Mouse (Mus musculus): ENCODE results near the gene Trem2. TPM values are rescaled to one million over a fixed set of nuclear protein-coding genes. Genes with fewer than 3 reads are reported as not detected.

The Trem2 gene
- polyA plus RNA-seq, 1 experiment, result 0.75 TPM

DNA sequence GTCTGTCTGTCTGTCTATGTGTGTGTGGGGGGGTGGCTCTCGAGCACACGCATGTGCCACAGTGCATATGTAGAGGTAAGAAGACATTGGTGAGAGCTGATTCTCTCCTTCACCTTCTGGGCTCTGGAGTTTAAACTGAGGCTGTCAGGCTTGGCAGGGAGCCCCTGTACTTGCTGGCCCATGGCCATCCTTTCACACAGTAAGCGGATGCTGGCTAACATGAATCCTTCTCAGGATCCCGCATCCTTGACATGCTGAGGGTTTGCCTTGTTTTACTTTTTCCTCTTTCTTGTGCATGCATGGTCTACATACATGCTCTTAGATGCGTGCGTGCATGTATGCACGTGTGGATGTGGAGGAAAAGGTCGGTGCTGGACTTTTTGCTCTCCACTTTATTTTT, 16.8 kb downstream of the Trem2 start:
- no peak overlapping the region for H3K4me3 ChIP-seq (ENCODE audit: insufficient read depth, low read depth, low read length)
- H3K4me1 ChIP-seq (ENCODE audit: control insufficient read depth, insufficient read depth, low read length), result no peaks in the 10 kb centered on the region
- no peaks in the 10 kb centered on the region for H3K27me3 ChIP-seq (replicated peaks; ENCODE audit: control insufficient read depth, insufficient read depth, low read length)
- 73% methylated on average over 8 of the region's 8 CpGs for WGBS
- no peak for TF ChIP-seq CTCF (conservative IDR thresholded peaks at IDR 0.05; ENCODE audit: insufficient read depth, insufficient read length, low read depth, low read length)
- TF ChIP-seq POLR2A (IDR thresholded peaks at IDR 0.05; ENCODE audit: low read depth, low read length), result no peak
- H3K36me3 ChIP-seq (ENCODE audit: control insufficient read depth, insufficient read depth, low read length), result no peaks in the 10 kb centered on the region
- no peak overlapping the region for H3K27ac ChIP-seq (ENCODE audit: insufficient read depth, low read depth, low read length)
- DNase-seq, result peak; percentile 49

DNA sequence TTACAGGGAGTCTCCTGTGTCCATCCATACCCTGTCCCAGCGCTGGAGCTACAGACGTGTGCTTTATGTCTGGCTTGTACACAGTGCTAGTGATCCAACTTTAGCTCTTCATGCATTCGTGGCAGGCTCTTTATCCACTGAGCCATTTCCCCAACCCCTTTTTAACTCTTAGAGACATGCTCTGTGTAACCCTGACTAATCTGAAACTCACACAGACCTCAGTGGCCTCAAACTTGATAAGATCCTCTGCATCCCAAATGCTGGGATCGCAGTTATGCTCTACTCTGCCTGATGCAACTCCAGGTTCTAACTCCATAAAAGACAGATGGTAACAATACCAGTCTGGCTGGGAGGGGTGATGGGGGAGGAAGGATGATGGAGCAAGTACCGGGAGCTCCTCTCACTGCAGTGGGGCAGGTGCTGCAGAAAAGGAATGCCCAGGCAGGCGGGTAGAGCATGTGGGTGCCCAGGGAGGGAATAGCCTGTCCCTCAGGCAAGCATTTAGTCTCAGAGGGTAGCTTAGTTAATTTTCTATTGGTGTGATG, 17.3 kb downstream of the Trem2 start:
- TF ChIP-seq CTCF (conservative IDR thresholded peaks at IDR 0.05; ENCODE audit: insufficient read depth, insufficient read length, low read depth, low read length), result no peak
- TF ChIP-seq POLR2A (IDR thresholded peaks at IDR 0.05; ENCODE audit: low read depth, low read length), result no peak
- 71% methylated on average over 6 of the region's 6 CpGs for WGBS
- no peaks in the 10 kb centered on the region for H3K36me3 ChIP-seq (ENCODE audit: control insufficient read depth, insufficient read depth, low read length)

DNA sequence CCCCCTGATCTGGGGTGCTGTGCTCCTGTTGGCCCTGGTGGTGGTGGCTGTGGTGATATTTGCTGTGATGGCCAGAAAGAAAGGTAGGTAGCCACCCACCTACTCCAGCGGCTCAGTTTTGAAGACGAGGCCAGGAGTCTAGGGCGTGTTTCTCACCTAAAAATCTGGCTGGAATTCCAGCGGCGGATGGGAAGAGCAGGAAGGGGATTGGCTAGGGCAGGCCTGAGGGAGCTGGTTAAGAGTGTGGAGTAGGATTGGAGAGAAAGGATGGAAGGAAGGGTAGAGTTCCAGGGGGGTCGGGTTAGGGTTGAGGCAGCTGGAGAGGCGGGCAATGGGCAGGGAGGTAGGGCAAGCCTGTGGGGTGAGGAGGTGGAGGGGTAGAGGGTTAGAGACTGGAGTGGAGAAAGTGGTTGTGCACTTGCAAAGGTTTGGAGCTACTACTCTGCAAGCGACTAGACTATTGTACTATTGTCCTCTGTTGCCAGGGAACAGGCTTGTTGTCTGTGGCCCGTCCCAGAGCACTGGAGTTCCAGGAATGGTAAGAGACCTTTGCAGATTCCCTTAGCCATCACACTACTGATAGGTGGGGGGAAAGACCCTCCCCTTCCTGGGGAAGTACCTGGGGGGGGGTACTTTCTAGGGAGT, 19.4 kb downstream of the Trem2 start:
- Histone ChIP-seq H3K36me3 (ENCODE audit: control insufficient read depth, insufficient read depth, low read length) (no peaks in the 10 kb centered on the region), H3K27me3 (replicated peaks; ENCODE audit: control insufficient read depth, insufficient read depth, low read length) (no peaks in the 10 kb centered on the region), H3K4me3 (ENCODE audit: insufficient read depth, low read depth, low read length) (no peak overlapping the region), H3K4me1 (ENCODE audit: control insufficient read depth, insufficient read depth, low read length) (no peaks in the 10 kb centered on the region), H3K27ac (ENCODE audit: insufficient read depth, low read depth, low read length) (no peak overlapping the region)
- TF ChIP-seq POLR2A (IDR thresholded peaks at IDR 0.05; ENCODE audit: low read depth, low read length), result no peak
- no peak for TF ChIP-seq CTCF (conservative IDR thresholded peaks at IDR 0.05; ENCODE audit: insufficient read depth, insufficient read length, low read depth, low read length)
- no peak for DNase-seq
- 80% methylated on average over 9 of the region's 9 CpGs for WGBS

More for the DNA sequence above, 17.3 kb downstream of the Trem2 start:
- Histone ChIP-seq H3K4me3 (ENCODE audit: insufficient read depth, low read depth, low read length) (no peak overlapping the region), H3K27ac (ENCODE audit: insufficient read depth, low read depth, low read length) (no peak overlapping the region), H3K27me3 (replicated peaks; ENCODE audit: control insufficient read depth, insufficient read depth, low read length) (no peaks in the 10 kb centered on the region), H3K4me1 (ENCODE audit: control insufficient read depth, insufficient read depth, low read length) (no peaks in the 10 kb centered on the region)
- DNase-seq, result no peak

DNA sequence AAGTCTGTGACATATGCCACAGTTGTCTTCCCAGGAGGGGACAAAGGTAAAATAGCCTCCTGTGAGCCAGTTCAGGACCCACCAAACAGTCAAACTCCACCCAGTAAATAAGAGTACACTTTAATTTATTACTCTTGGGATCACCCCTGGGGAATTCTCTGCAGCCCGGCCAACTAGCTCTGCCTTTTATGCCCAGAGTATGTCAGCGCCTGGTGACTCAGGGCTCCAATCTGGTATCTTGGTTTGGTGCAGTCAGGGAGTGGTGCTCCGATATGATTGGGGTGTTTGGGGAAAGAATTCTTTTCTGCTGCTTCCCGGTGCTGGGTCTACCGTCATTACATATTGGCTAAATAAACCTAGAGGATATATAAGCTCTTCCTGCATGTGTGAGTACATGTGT, 20.6 kb downstream of the Trem2 start:
- H3K27me3 ChIP-seq (replicated peaks; ENCODE audit: control insufficient read depth, insufficient read depth, low read length), result no peaks in the 10 kb centered on the region

DNA sequence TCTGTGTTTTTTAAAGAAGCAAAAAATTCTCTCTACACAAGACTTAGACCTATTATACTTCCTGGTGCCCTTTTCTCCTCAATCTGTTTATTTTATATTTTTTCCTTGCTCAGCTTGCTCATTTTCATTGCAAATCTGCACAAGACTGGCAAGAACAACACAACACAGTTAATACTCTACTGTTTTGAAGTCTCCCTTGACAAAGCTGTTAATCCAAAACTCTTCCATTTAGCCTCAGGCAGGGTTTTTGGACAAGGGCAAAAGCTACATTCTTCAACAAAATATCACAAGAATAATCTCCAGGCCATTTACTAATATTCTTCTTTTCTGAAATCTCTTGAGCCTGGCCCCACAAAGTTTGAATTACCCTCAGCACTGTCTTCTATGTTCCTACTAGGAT, 25.4 kb downstream of the Trem2 start:
- H3K4me3 ChIP-seq (ENCODE audit: insufficient read depth, low read depth, low read length), result no peak overlapping the region
- TF ChIP-seq POLR2A (IDR thresholded peaks at IDR 0.05; ENCODE audit: low read depth, low read length), result no peak
- no peak for TF ChIP-seq CTCF (conservative IDR thresholded peaks at IDR 0.05; ENCODE audit: insufficient read depth, insufficient read length, low read depth, low read length)
- no peaks in the 10 kb centered on the region for H3K36me3 ChIP-seq (ENCODE audit: control insufficient read depth, insufficient read depth, low read length)
- no peaks in the 10 kb centered on the region for H3K27me3 ChIP-seq (replicated peaks; ENCODE audit: control insufficient read depth, insufficient read depth, low read length)
- H3K27ac ChIP-seq (ENCODE audit: insufficient read depth, low read depth, low read length), result peak overlapping the region; percentile 90
- H3K4me1 ChIP-seq (ENCODE audit: control insufficient read depth, insufficient read depth, low read length), result no peaks in the 10 kb centered on the region
- DNase-seq, result peak; percentile 56

More for the DNA sequence above, 20.6 kb downstream of the Trem2 start:
- 84% methylated on average over 5 of the region's 5 CpGs for WGBS
- Histone ChIP-seq H3K4me3 (ENCODE audit: insufficient read depth, low read depth, low read length) (no peak overlapping the region), H3K27ac (ENCODE audit: insufficient read depth, low read depth, low read length) (no peak overlapping the region), H3K36me3 (ENCODE audit: control insufficient read depth, insufficient read depth, low read length) (no peaks in the 10 kb centered on the region), H3K4me1 (ENCODE audit: control insufficient read depth, insufficient read depth, low read length) (no peaks in the 10 kb centered on the region)
- no peak for DNase-seq
- TF ChIP-seq CTCF (conservative IDR thresholded peaks at IDR 0.05; ENCODE audit: insufficient read depth, insufficient read length, low read depth, low read length), result no peak
- no peak for TF ChIP-seq POLR2A (IDR thresholded peaks at IDR 0.05; ENCODE audit: low read depth, low read length)

DNA sequence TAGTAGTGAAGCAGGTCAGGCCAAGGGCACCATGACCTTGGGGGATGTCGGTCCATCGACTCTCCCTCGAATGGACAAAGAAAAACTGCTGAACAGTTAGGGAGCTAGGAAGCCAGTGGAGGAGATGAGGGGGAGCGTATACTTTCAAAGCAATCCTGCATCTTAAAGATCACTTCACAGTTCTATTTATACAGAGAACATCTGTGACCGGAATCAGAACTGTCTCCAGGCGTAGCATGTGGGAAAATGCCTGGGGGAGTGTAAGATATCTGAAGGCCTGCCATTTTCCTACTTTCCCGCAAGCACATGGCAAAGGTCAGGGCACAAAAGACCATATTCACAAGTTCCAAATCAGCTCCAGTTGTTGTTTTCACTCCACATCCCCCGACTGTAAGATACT, 26.8 kb downstream of the Trem2 start:
- Histone ChIP-seq H3K4me3 (ENCODE audit: insufficient read depth, low read depth, low read length) (no peak overlapping the region), H3K27me3 (replicated peaks; ENCODE audit: control insufficient read depth, insufficient read depth, low read length) (no peaks in the 10 kb centered on the region), H3K4me1 (ENCODE audit: control insufficient read depth, insufficient read depth, low read length) (no peaks in the 10 kb centered on the region), H3K36me3 (ENCODE audit: control insufficient read depth, insufficient read depth, low read length) (no peaks in the 10 kb centered on the region), H3K27ac (ENCODE audit: insufficient read depth, low read depth, low read length) (no peak overlapping the region; the same call in 1 of the 2 replicates)
- 62% methylated on average over 8 of the region's 8 CpGs for WGBS
- no peak for TF ChIP-seq POLR2A (IDR thresholded peaks at IDR 0.05; ENCODE audit: low read depth, low read length)
- no peak for TF ChIP-seq CTCF (conservative IDR thresholded peaks at IDR 0.05; ENCODE audit: insufficient read depth, insufficient read length, low read depth, low read length)
- no peak for DNase-seq

DNA sequence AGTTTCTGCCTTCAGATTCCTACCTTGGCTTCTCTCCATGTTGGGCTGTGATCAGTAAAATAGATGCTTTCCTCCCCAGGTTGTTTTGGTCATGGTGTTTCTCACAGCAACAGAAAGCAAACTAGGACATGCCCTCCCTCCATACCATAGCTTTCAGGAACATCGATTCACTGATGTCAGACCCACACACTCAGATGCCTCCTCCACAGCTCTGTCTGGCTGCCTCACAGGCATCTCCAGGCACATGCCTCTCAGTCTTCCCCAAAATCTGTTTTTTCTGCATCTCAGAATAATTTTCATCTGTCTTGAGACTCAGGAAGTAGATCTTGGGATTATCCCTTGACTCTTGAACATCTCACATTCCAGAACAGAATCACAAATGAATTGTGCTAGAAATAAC, 29.9 kb downstream of the Trem2 start:
- TF ChIP-seq POLR2A (IDR thresholded peaks at IDR 0.05; ENCODE audit: low read depth, low read length), result no peak
- TF ChIP-seq CTCF (conservative IDR thresholded peaks at IDR 0.05; ENCODE audit: insufficient read depth, insufficient read length, low read depth, low read length), result no peak
- no peak overlapping the region for H3K27ac ChIP-seq (ENCODE audit: insufficient read depth, low read depth, low read length)
- H3K36me3 ChIP-seq (ENCODE audit: control insufficient read depth, insufficient read depth, low read length), result no peaks in the 10 kb centered on the region
- 78% methylated on average over 1 of the region's 1 CpGs for WGBS
- H3K4me1 ChIP-seq (ENCODE audit: control insufficient read depth, insufficient read depth, low read length), result no peaks in the 10 kb centered on the region
- DNase-seq, result no peak
- H3K27me3 ChIP-seq (replicated peaks; ENCODE audit: control insufficient read depth, insufficient read depth, low read length), result no peaks in the 10 kb centered on the region
- H3K4me3 ChIP-seq (ENCODE audit: insufficient read depth, low read depth, low read length), result no peak overlapping the region

Data from kidney, adult 2 months (tissue).